Mouse (Mus musculus): ENCODE data around the gene Polr3h.
"Not testable (repeated sequence)": the region's sequence is repeated elsewhere in the genome, so short reads cannot be mapped to it uniquely, and the experiment has no call there.

The Polr3h gene

GRCm38 (mm10) chr15:81914668-81915067, 11.4 kb downstream of the Polr3h start:
- no peak for DNase-seq

- no peak for DNase-seq
These were observed 13.5 kb downstream of the Polr3h start for GRCm38 (mm10) chr15:81912498-81912897.

GRCm38 (mm10) chr15:81908767-81909166, 17.3 kb downstream of the Polr3h start:
- DNase-seq: not testable (repeated sequence)

- no peak for DNase-seq
These were observed 18.1 kb downstream of the Polr3h start for GRCm38 (mm10) chr15:81907953-81908352.

- DNase-seq: peak; percentile 88
These were observed 21.1 kb downstream of the Polr3h start for GRCm38 (mm10) chr15:81904939-81905338.

- DNase-seq: no peak
These were observed 27.3 kb downstream of the Polr3h start for GRCm38 (mm10) chr15:81898751-81899150.

GRCm38 (mm10) chr15:81897607-81898285, 28.3 kb downstream of the Polr3h start:
- no peak for DNase-seq

GRCm38 (mm10) chr15:81896407-81896806, 29.6 kb downstream of the Polr3h start:
- DNase-seq: no peak

GRCm38 (mm10) chr15:81894002-81894401, 32.0 kb downstream of the Polr3h start:
- peak; percentile 32 for DNase-seq

- no peak for DNase-seq
These were observed 34.0 kb downstream of the Polr3h start for GRCm38 (mm10) chr15:81891822-81892580.

GRCm38 (mm10) chr15:81891140-81891802, 34.8 kb downstream of the Polr3h start:
- no peak for DNase-seq

GRCm38 (mm10) chr15:81889175-81889574, 36.9 kb downstream of the Polr3h start:
- no peak for DNase-seq

- no peak for DNase-seq
These were observed 39.1 kb downstream of the Polr3h start for GRCm38 (mm10) chr15:81886795-81887550.

GRCm38 (mm10) chr15:81885418-81885934, 40.6 kb downstream of the Polr3h start:
- DNase-seq: no peak

- no peak for DNase-seq
These were observed 43.7 kb downstream of the Polr3h start for GRCm38 (mm10) chr15:81882348-81882747.

GRCm38 (mm10) chr15:81879531-81880401, 46.3 kb downstream of the Polr3h start:
- no peak for DNase-seq

- peak; percentile 99 for DNase-seq
These were observed 53.5 kb downstream of the Polr3h start, which contains the start of gene Aco2 for GRCm38 (mm10) chr15:81872262-81873136. Gene Aco2, plus strand, starts transcription at chr15:81872309.

GRCm38 (mm10) chr15:81871604-81872261, 54.3 kb downstream of the Polr3h start, which contains the start of gene Phf5a:
Gene Phf5a, minus strand, starts transcription at chr15:81871911.
- peak; percentile 89 for DNase-seq

GRCm38 (mm10) chr15:81869985-81870384, 56.1 kb downstream of the Polr3h start:
- DNase-seq: no peak

- DNase-seq: no peak
These were observed 61.8 kb downstream of the Polr3h start for GRCm38 (mm10) chr15:81864238-81864637.
